Mouse (Mus musculus) liver, postnatal 0 days (tissue): Measurements from ENCODE around the gene Ppa1.
A peak's percentile ranks its signal among the peaks of the same experiment; 100 is the strongest.

Experiments
- CTCF ChIP-seq: sonication (generic); IDR thresholded peaks from 2 replicates; pipeline ENCODE4 v1.5.1; 2016; ENCODE audit warnings: antibody characterized with exemption, low read depth
- EP300 ChIP-seq: IDR thresholded peaks from 2 replicates; pipeline ENCODE4 v1.6.1; 2016; ENCODE audit warnings: antibody characterized with exemption, low read depth, mild to moderate bottlenecking

DNA sequence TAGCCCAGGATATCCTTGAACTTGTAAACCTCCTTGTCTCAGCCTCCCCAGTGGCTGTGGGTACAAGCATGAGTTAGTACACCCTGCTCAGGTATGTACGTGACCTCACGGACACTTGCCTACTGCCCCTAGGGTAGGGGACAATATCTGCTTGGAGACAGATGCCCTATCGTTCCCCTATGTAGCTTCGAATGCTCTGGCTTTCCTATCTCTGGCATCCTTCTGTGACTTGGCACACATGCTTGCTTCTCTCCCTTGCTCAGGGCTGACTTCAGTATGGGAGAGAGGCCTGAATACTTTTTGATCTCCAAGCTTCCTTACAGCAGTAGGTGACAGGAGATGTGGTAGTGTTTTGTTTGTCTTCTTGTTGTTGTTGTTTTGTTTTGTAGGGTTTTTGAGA is 65.8 kb downstream of the Ppa1 start:
- TF ChIP-seq EP300 = 0 out of 2 replicates have a peak, but pooled peaks have one; percentile 24
- no peak for TF ChIP-seq CTCF
